Mouse (Mus musculus) lung, embryonic 15.5 days (tissue): Measurements from ENCODE around the gene Vcpkmt. TPM values are rescaled to one million over a fixed set of nuclear protein-coding genes. Genes with fewer than 3 reads are reported as not detected.
"Not testable (repeated sequence)": the region's sequence is repeated elsewhere in the genome, so short reads cannot be mapped to it uniquely, and the experiment has no call there.

ENCODE experiments used
- ATAC-seq: fragments of 200-750 bp; cut with Nextera tagmentation; 2 replicates; pipeline ENCODE4 v1.8.0; 2017; ENCODE audit warnings: moderate number of reproducible peaks, borderline replicate concordance; ENCODE audit not compliant: low FRiP score, low TSS enrichment; ENCODE audit errors: extremely low read depth
- H3K27ac ChIP-seq: fragments of 300-500 bp; sonication (generic); 2 replicates; pipeline ENCODE4 v1.5.1; 2015; ENCODE audit warnings: moderate library complexity, mild to moderate bottlenecking, inconsistent platforms
- H3K27me3 ChIP-seq: fragments of 300-500 bp; sonication (generic); 2 replicates; pipeline ENCODE4 v1.6.1; 2015; ENCODE audit warnings: inconsistent platforms
- H3K36me3 ChIP-seq: fragments of 300-500 bp; sonication (generic); 2 replicates; pipeline ENCODE4 v1.6.1; 2015; ENCODE audit warnings: inconsistent platforms
- H3K4me1 ChIP-seq: fragments of 300-500 bp; sonication (generic); 2 replicates; pipeline ENCODE4 v1.6.1; 2015; ENCODE audit warnings: inconsistent platforms
- H3K4me2 ChIP-seq: fragments of 300-500 bp; sonication (generic); 2 replicates; pipeline ENCODE4 v1.6.1; 2015; ENCODE audit warnings: inconsistent platforms, mild to moderate bottlenecking, moderate library complexity
- H3K4me3 ChIP-seq: fragments of 300-500 bp; sonication (generic); 2 replicates; pipeline ENCODE4 v1.5.1; 2015; ENCODE audit warnings: mild to moderate bottlenecking, inconsistent platforms
- H3K9ac ChIP-seq: fragments of 300-500 bp; sonication (generic); 2 replicates; pipeline ENCODE4 v1.6.1; 2015; ENCODE audit warnings: inconsistent platforms
- H3K9me3 ChIP-seq: fragments of 300-500 bp; sonication (generic); 2 replicates; pipeline ENCODE4 v1.6.1; 2016; ENCODE audit warnings: inconsistent platforms
- WGBS: fragments of 180-500 bp; shearing (Covaris S2); methylation state at CpG from one replicate; pipeline ENCODE4 v1.1.7; 2015; 5-methylcytosine and 5-hydroxymethylcytosine counted together
- polyA plus RNA-seq: library from polyadenylated mRNA; unstranded; fragments of >200 nt; fragmentation: Nextera tagmentation; extraction: Ambion mirVana; gene quantifications from 2 replicates; pipeline ENCODE4 v1.2.1, GENCODE M21; 2015

Gene Vcpkmt
- polyA plus RNA-seq = 23.4 and 24.3 TPM in 2 replicates

GRCm38 (mm10) chr12:69582613-69583269 is at the start of gene Vcpkmt:
Gene Vcpkmt (minus strand): TSS chr12:69583028.
- peak within 1 kb of the TSS; percentile 71 for H3K4me2 ChIP-seq
- no peaks in the 10 kb centered on the region for H3K9me3 ChIP-seq
- H3K4me1 ChIP-seq = peaks cover 10% of the 10 kb centered on the region
- H3K9ac ChIP-seq = peak within 1 kb of the TSS; percentile 86
- H3K27me3 ChIP-seq = no peaks in the 10 kb centered on the region
- under 1% methylated on average over 56 of the region's 56 CpGs for WGBS
- H3K4me3 ChIP-seq = peak within 1 kb of the TSS; percentile 80
- ATAC-seq = peak; percentile 98
- peaks cover 39% of the 10 kb centered on the region for H3K36me3 ChIP-seq
- peak within 1 kb of the TSS; percentile 43 for H3K27ac ChIP-seq

GRCm38 (mm10) chr12:69618590-69618989 is 35.8 kb upstream of the Vcpkmt start:
- not testable (repeated sequence) for H3K9ac ChIP-seq, H3K4me2 ChIP-seq, H3K9me3 ChIP-seq, H3K4me3 ChIP-seq, H3K4me1 ChIP-seq, ATAC-seq, H3K27me3 ChIP-seq, H3K27ac ChIP-seq
- WGBS = 76% methylated on average over 5 of the region's 5 CpGs
- H3K36me3 ChIP-seq = peaks cover 21% of the 10 kb centered on the region

GRCm38 (mm10) chr12:69604367-69604766 is 21.5 kb upstream of the Vcpkmt start:
- Histone ChIP-seq H3K27ac (no peak overlapping the region), H3K4me2 (no peak overlapping the region), H3K9me3 (no peaks in the 10 kb centered on the region), H3K4me3 (no peak overlapping the region), H3K36me3 (peaks cover 15% of the 10 kb centered on the region), H3K4me1 (no peaks in the 10 kb centered on the region), H3K9ac (no peak overlapping the region), H3K27me3 (no peaks in the 10 kb centered on the region)
- ATAC-seq = no peak
- 77% methylated on average over 2 of the region's 2 CpGs for WGBS

GRCm38 (mm10) chr12:69597446-69597845 is 14.6 kb upstream of the Vcpkmt start:
- Histone ChIP-seq H3K9me3 (no peaks in the 10 kb centered on the region), H3K4me3 (no peak overlapping the region), H3K9ac (no peak overlapping the region), H3K4me1 (no peaks in the 10 kb centered on the region), H3K27me3 (no peaks in the 10 kb centered on the region), H3K27ac (no peak overlapping the region), H3K4me2 (no peak overlapping the region), H3K36me3 (peaks cover 14% of the 10 kb centered on the region; the same call in 1 of the 2 replicates)
- ATAC-seq = no peak
- 84% methylated on average over 4 of the region's 4 CpGs for WGBS

GRCm38 (mm10) chr12:69593130-69593529 is 10.3 kb upstream of the Vcpkmt start:
- Histone ChIP-seq H3K4me1 (no peaks in the 10 kb centered on the region), H3K9ac (no peak overlapping the region), H3K4me3 (no peak overlapping the region), H3K4me2 (no peak overlapping the region), H3K27ac (no peak overlapping the region), H3K9me3 (no peaks in the 10 kb centered on the region), H3K27me3 (no peaks in the 10 kb centered on the region), H3K36me3 (peaks cover 27% of the 10 kb centered on the region)
- ATAC-seq = no peak
- WGBS = 81% methylated on average over 5 of the region's 5 CpGs

- peak overlapping the region; percentile 80 for H3K4me3 ChIP-seq
- WGBS = 40% methylated on average over 5 of the region's 5 CpGs
- H3K36me3 ChIP-seq = peaks cover 34% of the 10 kb centered on the region
- no peak for ATAC-seq
- peak overlapping the region; percentile 86; the same call in 1 of the 2 replicates for H3K9ac ChIP-seq
- H3K4me2 ChIP-seq = peak overlapping the region; percentile 71
- no peaks in the 10 kb centered on the region for H3K9me3 ChIP-seq
- H3K4me1 ChIP-seq = peaks cover 10% of the 10 kb centered on the region
- peak overlapping the region; percentile 43; the same call in 1 of the 2 replicates for H3K27ac ChIP-seq
- no peaks in the 10 kb centered on the region for H3K27me3 ChIP-seq
Observed at GRCm38 (mm10) chr12:69583270-69583629, 422 bp upstream of the Vcpkmt start.

GRCm38 (mm10) chr12:69582216-69582612 is 614 bp downstream of the Vcpkmt start:
- peak overlapping the region; percentile 71 for H3K4me2 ChIP-seq
- peaks cover 10% of the 10 kb centered on the region for H3K4me1 ChIP-seq
- H3K36me3 ChIP-seq = peaks cover 45% of the 10 kb centered on the region
- no peak overlapping the region for H3K27ac ChIP-seq
- no peaks in the 10 kb centered on the region for H3K27me3 ChIP-seq
- peak overlapping the region; percentile 80 for H3K4me3 ChIP-seq
- ATAC-seq = no peak
- H3K9ac ChIP-seq = peak overlapping the region; percentile 86
- 16% methylated on average over 9 of the region's 9 CpGs for WGBS
- H3K9me3 ChIP-seq = no peaks in the 10 kb centered on the region

GRCm38 (mm10) chr12:69579623-69580022 is 3.2 kb downstream of the Vcpkmt start:
- peaks cover 25% of the 10 kb centered on the region for H3K36me3 ChIP-seq
- ATAC-seq = no peak
- H3K27me3 ChIP-seq = no peaks in the 10 kb centered on the region
- no peak overlapping the region for H3K9ac ChIP-seq
- WGBS = 85% methylated on average over 5 of the region's 5 CpGs
- no peak overlapping the region for H3K4me2 ChIP-seq
- H3K27ac ChIP-seq = no peak overlapping the region
- H3K4me1 ChIP-seq = peaks cover 10% of the 10 kb centered on the region
- H3K9me3 ChIP-seq = no peaks in the 10 kb centered on the region
- H3K4me3 ChIP-seq = no peak overlapping the region

- WGBS = 75% methylated on average over 9 of the region's 9 CpGs
- ATAC-seq = no peak
Observed at GRCm38 (mm10) chr12:69576120-69576627, 6.7 kb downstream of the Vcpkmt start.

GRCm38 (mm10) chr12:69573916-69574881 is 8.6 kb downstream of the Vcpkmt start:
- H3K27ac ChIP-seq = peak overlapping the region; percentile 39; the same call in 1 of the 2 replicates
- peak overlapping the region; percentile 32 for H3K4me3 ChIP-seq
- peak overlapping the region; percentile 51 for H3K4me2 ChIP-seq
- H3K4me1 ChIP-seq = peaks cover 5% of the 10 kb centered on the region; the same call in 1 of the 2 replicates
- peak; percentile 67 for ATAC-seq
- WGBS = 20% methylated on average over 17 of the region's 17 CpGs
- H3K36me3 ChIP-seq = peaks cover 18% of the 10 kb centered on the region
- no peaks in the 10 kb centered on the region for H3K27me3 ChIP-seq
- H3K9me3 ChIP-seq = no peaks in the 10 kb centered on the region
- peak overlapping the region; percentile 26; the same call in 1 of the 2 replicates for H3K9ac ChIP-seq

More at GRCm38 (mm10) chr12:69576120-69576627, 6.7 kb downstream of the Vcpkmt start:
- Histone ChIP-seq H3K9me3 (no peaks in the 10 kb centered on the region), H3K4me2 (no peak overlapping the region), H3K27me3 (no peaks in the 10 kb centered on the region), H3K36me3 (peaks cover 22% of the 10 kb centered on the region), H3K4me1 (peaks cover 5% of the 10 kb centered on the region; the same call in 1 of the 2 replicates), H3K9ac (no peak overlapping the region), H3K4me3 (no peak overlapping the region), H3K27ac (no peak overlapping the region)

GRCm38 (mm10) chr12:69573271-69573670 is 9.6 kb downstream of the Vcpkmt start:
- Histone ChIP-seq H3K4me2 (no peak overlapping the region), H3K27me3 (no peaks in the 10 kb centered on the region), H3K4me3 (no peak overlapping the region), H3K36me3 (peaks cover 11% of the 10 kb centered on the region), H3K9ac (no peak overlapping the region), H3K27ac (no peak overlapping the region), H3K9me3 (no peaks in the 10 kb centered on the region), H3K4me1 (peaks cover 5% of the 10 kb centered on the region; the same call in 1 of the 2 replicates)
- 88% methylated on average over 8 of the region's 8 CpGs for WGBS
- no peak for ATAC-seq
